Mouse (Mus musculus): ENCODE measurements around the gene Hoxd9.

Gene Hoxd9

DNA sequence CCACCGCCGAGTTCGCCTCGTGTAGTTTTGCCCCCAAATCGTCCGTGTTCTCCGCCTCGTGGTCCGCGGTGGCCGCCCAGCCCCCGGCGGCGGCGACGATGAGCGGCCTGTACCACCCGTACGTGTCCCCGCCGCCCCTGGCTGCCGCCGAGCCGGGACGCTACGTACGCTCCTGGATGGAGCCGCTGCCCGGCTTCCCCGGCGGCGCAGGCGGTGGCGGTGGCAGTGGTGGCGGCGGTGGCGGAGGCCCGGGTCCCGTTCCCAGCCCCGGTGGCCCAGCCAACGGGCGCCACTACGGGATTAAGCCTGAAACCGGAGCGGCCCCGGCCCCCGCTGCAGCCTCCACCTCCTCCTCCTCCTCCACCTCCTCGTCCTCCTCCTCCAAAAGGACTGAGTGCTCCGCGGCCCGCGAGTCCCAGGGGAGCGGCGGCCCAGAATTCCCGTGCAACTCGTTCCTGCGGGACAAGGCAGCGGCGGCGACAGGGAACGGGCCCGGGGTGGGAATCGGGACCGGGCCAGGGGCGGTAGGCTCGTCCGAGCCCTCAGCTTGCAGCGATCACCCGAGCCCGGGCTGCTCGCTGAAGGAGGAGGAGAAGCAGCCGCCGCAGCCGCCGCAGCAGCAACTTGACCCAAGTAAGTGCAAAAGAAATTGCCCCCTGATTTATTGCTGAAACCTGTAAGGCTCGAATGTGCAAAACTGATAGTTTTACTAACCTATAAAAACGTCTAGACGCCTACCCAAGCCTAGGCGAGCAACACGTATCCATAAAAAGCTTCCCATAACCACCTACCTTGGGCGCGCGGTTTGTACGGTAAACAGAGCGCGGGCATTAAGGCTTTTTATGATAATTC lies 900 bp downstream of the Hoxd9 start:
- CTCF ChIA-PET: interaction anchor here (0.7 kb wide), 1 partner anchor 249 kb away, joined by 3 read pairs; no protein-coding TSS in a partner anchor

DNA sequence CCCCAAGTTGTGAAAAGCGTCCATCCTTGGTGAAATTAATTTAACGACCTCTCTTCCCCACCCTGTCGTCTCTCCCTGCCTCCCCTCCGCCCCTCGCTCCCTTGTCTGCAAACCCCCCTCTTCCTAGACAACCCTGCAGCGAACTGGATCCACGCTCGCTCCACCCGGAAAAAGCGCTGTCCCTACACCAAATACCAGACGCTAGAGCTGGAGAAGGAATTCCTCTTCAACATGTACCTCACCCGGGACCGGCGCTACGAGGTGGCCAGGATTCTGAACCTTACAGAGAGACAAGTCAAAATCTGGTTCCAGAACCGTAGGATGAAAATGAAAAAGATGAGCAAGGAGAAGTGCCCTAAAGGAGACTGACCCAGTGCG lies 1.5 kb downstream of the Hoxd9 start:
- CTCF ChIA-PET: interaction anchor here (0.7 kb wide), 1 partner anchor 250 kb away, joined by 3 read pairs; no protein-coding TSS in a partner anchor

DNA sequence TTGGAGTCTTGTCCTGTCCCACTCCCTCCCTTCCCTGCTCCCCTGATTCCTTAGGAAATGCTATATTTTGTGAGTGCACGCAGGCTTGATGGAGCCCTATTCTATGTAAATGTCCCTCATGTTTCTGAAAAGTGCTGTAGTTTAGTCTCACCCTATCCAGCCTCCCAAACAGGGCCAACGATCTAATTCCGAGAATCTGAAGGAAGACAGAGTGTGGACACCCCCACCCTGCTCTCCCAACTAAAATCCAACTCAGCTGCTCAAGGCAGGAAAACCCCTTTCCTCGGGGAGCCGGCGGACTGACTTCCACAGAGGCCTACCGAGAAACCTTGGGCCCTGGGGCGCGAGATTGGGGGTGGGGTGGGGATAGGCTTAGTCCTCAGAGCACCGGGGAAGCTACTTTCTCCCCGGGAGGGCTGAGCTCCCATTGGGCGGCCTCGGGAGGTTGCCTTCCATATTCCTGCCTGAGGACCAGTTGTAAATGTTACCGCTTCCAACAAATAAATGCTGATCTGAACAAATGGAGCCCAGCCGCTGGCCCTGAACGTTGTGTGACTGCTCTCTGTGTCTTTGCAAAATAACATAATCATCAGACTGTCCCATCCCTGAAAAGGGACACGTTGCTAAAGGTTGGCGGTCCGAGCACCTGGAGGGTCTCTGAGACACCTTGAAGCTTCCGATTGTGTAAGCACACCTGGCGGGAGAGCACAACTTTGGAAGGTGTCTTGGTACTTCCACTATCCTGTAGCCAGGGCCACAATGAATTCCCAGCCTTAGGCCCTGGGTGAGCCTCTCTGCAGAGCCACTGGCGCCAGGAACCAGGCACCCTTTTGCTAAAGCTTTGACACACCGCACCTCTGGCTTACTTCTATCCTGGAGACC lies 2.4 kb downstream of the Hoxd9 start:
- CTCF ChIA-PET: no interaction called here

DNA sequence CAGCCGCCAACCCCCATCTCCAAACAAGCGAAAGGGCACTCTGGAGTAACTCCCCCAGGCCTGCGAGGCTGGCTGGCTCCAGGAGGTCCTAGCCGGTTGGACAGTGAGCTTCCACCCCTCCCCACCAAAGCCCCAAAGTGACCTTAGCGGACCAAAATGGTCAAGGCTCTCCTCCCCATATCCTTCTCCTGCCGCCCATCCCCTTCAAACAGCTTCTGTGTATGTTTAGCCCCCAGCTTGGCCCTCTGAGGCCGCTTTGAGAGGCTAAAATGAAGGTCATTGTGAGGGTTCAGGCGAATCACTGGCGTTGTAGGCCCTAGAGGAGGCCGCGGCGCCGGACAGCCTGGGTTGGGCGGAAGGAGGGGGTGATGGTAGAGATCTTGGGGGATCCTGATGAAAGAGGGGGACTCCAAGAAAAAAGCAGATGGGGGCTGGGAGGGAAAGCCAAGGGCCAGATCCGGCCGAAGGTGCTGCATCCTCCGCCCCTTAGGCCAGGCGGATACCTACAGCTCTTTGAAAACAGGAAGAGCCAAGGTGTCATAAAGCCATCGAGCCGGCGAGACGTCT lies 3.1 kb downstream of the Hoxd9 start:
- CTCF ChIA-PET: interaction anchor here (0.6 to 0.9 kb wide), 3 partner anchors 263 to 1750 kb away, joined by 4 to 7 read pairs (median 6); no protein-coding TSS in a partner anchor

DNA sequence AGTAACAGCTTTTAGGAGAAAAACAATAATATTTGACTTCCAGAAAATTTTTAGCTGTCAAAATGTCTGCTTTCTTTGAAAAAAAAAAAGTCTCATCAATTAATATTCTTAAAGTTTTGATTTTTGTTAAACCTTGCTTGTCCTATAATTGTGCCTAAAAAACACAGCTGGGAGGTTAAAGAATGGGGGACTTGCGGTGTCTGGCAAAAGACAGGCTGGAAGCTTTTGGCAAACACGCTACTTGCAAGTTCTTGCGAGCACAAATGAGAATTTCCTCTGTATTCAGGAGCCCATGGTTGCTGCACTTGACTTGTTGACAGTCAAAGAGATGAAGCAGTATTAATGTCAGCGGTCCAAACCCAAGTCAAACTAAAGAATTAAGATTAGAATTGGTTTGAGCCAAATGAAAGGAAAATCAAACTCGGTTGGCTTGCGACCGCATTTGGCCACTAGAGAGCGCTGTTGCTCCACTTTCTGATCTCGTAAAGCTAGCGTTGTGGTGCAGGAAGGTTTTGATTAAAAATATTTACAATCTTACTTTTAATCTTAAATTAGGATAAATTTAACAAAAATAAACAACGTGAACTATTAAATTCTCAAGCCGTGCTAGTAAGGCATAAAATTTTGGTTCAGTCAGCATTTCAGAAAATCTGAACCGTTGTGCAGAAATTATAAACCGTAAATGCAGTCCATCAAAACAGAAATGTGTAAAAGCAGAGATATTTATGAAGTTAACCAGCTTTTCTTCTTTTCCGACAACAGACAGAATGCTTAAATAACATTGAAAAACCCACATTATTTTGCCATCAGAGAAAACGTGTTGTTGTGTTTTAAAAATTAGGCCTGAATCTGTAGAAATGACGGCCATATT lies 4.7 kb downstream of the Hoxd9 start:
- CTCF ChIA-PET: interaction anchor here (0.7 kb wide), 1 partner anchor 1758 kb away, joined by 4 read pairs; no protein-coding TSS in a partner anchor

DNA sequence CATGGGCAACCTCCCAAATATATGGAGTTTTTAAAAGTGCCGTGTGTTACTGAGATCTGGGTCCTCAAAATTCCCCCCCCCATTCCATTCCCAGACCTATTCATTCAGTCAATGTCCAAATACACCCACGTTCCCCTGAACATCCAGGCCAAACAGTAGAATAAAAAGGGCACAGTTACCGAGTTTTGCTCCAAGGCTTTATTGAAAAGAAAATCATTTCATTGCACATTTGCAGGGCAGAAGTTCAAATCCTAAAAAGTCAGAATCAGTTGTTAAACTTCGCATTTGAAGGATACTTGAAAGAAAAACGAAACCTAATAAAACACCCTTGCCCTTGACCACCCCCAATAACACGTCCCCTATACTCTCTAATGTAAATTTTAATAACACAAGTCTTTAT lies 5.3 kb downstream of the Hoxd9 start:
- CTCF ChIA-PET: no interaction called here

DNA sequence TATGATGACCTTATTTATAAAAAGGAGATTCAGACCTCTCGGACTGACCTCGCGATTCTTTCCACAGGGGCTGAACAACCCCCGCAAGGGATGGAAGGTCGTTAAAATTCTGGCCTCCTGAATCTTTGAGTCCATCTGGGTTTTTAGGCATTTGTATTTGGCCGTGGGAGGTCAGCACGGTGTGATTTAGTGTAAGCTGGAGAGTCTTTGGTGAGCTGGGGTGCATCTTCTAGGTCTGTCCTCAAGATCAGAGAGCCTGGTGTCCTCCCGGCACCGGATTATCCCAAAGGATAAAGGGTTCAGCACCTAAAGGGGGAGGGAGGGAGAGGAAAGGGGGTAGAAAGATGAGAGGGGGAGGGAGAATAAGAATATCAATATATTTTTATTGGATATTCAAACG lies 5.8 kb downstream of the Hoxd9 start:
- CTCF ChIA-PET: no interaction called here

DNA sequence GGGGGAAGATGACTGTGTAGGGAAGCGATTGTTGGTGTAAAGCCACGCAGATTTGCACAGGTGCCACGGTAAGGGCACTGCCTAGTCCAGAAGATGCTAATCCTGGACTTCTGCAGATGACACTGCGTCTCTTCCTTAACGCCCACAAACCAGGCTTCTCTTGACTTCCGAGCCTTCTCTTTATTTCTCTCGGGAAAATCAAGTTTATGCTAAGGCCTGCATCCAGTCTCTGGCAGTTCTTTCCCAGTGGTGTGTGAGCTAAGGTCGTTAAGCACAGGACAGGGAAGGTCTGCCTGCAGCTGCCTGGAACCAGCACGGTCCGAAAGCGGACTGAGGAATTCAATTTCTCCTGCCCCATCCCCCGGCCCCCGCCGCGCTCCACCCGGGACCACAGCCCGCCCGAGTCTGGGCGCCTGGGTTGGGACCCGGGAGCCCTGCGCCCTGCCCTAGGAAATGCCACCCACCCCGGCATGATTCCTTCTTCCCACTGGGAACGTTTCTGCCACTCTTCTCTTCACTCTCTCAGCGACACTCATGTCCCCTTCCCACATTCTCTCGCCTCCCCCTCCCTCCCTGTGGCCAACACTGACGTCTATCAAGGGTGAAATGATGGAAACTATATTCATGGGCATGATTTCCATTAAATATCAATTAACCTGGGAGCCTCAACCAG lies 6.3 kb downstream of the Hoxd9 start:
- CTCF ChIA-PET: interaction anchor here (0.6 kb wide), 1 partner anchor 75 kb away, joined by 3 read pairs; no protein-coding TSS in a partner anchor

DNA sequence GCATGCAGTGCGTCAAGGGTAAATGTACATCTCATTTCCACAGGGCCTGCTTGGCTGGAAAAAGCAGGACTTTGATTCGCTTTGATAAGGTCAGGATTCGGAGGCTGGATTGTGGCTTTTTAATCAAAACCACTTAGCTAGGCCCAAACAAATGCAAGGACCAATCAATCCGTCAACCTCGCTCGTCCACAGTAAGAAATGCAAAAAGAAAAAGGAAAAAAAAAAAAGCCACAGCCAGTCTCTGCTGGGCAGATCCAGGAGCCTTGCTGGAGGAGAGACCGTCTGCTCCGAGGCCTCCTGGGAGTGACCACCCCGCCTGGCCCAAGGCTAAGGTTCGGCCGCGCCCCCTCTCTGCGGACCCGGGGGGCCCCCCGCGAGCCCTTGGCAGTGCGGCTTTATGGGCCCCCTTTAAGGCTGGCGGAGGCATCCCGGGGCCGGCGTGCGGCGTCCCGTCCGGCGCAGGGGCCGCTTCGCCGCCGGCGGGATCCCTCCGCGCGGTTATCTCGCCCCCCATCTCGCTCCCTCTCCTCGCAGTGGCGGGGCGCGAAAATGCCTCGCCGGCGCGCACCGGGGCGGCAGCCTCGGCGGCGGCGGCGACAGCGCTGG lies 7.0 kb downstream of the Hoxd9 start, which contains the start of gene Hoxd8:
Gene Hoxd8 (plus strand): TSS at position 223 of the 606 bp plus-strand sequence.
- CTCF ChIA-PET: interaction anchor here (0.5 to 0.6 kb wide), 2 partner anchors 74 to 446 kb away, joined by 3 read pairs; no protein-coding TSS in a partner anchor

DNA sequence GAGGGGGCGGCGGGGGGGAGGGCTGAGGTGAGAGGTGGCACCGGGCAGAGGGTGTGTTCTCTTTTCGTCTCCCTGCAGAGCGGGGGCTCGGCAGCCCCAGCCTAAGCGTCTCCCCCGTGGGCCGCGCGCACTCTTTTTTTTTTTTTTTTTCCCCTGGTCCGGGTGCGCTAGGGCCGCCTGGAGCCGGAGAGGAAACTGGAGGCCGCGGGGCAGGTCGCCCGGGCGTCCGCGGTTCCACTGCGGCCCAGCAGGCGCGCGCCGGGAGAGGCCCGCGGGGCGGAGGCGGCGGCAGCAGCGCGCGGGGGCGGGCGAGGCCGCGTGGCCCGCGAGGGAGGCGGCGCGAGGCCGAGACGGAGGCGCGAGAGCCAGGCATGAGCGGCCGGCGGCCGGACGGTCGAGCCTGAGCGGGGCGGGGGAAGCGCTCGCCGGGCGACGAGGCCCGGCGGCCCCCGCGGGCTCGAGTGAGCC lies 7.5 kb downstream of the Hoxd9 start:
- CTCF ChIA-PET: interaction anchor here (0.5 kb wide), 1 partner anchor 445 kb away, joined by 3 read pairs; no protein-coding TSS in a partner anchor

DNA sequence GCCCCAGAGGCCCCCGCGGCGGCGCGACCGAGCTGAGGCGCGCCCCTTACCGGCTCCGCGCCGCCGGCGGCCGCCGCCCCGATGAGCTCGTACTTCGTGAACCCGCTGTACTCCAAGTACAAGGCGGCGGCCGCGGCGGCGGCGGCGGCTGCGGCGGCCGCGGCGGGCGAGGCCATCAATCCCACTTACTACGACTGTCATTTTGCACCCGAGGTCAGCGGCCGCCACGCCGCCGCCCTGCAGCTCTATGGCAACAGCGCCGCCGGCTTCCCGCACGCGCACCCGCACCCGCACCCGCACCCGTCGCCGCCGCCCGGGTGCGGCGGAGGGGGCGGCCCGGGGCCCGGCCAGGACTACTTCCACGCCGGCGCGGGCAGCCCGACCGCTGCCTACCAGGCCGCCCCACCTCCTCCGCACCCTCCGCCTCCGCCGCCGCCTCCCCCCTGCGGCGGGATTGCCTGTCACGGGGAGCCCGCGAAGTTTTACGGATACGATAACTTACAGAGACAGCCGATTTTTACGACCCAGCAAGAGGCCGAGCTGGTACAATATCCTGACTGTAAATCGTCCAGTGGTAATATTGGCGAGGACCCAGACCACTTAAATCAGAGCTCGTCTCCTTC lies 8.1 kb downstream of the Hoxd9 start:
- CTCF ChIA-PET: interaction anchor here (0.6 to 0.7 kb wide), 2 partner anchors 25 to 793 kb away, joined by 4 to 6 read pairs; no protein-coding TSS in a partner anchor

DNA sequence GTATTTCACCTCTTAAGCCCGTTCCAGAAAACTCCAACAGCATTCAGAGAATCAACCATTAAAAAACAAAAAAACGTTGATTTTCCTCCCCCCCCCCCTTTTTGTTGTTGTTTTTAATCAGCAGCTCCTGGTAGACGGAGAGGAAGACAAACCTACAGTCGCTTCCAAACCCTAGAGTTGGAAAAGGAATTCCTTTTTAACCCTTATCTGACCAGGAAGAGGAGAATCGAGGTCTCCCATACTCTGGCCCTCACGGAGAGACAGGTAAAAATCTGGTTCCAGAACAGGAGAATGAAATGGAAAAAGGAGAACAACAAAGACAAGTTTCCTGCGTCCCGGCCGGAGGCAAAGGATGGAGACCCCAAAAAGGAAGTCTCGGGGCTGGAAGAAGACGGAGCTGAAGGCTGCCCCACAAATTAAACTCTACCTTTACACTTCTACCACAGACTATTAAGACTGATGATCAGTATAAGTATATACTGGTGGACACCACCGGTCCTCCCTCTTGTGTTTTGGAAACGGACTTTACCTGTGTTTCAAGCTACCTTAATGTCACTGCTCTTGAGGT lies 8.9 kb downstream of the Hoxd9 start:
- CTCF ChIA-PET: interaction anchor here (0.7 kb wide), 1 partner anchor 24 kb away, joined by 4 read pairs; no protein-coding TSS in a partner anchor

DNA sequence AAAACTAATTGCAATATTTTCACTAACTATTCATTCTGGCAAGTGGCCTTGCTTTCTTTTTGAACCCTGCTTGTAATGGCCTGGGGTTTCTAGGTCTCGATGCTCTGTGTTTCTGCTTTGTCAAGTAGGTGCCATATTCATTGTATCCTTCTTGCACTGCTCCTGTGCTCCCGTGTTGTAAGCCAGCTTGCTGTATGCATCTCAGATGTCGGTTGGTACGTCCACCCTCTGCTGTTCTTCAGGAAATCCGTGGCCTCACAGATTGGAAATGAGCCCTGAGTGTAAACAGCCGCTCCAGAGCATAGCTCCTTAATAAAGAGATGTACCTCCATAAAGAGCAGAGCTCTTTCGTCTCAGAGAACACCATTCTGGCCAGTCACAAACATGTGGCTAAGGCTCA lies 10.1 kb downstream of the Hoxd9 start:
- CTCF ChIA-PET: no interaction called here

DNA sequence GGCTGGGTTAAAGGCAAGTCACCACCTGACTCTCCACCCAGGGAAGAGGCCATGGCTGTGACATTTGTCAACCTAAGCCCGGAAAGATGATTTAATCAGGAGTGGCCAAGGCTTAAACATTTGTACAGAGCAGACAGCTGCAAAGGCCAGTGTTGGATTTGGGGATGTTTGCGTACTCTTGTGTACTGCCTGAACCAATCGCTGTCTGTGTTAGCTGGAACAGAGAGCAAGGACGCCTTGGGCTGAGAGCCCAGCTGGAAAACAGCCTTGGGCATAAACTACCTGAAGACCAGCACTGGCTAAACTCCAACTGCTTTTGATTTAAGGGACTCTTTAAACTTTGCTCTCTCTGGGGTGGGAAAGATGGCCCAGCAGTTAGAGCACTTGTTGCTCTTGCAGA lies 11.1 kb downstream of the Hoxd9 start:
- CTCF ChIA-PET: interaction anchor here (0.7 kb wide), 1 partner anchor 52 kb away, joined by 4 read pairs; no protein-coding TSS in a partner anchor

DNA sequence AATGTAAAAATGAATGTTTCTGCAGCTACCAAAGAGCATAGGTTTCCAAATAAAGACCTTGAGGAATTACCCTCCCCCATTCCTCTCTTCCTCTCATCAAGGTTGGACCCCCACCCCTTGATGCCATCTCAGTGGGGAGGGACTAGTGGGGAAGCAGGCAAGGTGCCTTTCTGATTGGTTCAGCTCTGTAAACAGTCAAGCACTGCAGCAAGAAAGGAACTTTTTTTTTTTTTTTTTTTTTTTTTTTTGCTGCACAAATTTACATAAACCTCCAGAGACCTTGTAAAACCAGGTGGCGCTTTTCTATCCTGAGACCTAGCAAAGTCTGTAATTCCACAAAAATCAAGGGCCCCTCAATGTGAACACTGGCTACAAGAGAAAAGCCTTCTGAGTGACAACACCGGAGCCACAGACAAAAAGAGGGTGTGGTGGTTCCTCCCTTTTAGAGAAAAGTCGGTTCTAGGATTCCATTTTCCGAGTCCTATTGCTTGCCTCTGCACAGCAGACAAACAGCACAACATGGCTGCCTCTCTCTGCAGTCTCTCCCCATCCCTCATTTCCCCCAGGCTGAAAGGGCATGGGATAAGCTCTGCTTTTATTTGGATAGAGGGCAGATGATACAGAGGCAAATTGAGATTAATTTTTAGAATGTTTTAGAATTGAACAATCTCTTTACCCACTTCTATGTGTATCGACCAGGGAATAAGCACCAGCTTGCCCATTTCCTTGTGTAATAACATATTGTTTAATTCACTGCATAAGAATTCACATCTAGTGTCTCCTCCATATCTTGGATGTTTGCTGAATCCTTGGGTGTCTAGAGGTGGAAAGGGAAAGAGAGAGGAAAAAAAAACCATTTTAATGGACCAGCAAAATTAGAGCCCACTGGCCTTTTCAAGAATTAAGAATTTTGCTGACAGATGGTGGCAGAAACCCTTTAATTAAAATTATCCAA lies 12.2 kb downstream of the Hoxd9 start:
- CTCF ChIA-PET: no interaction called here

DNA sequence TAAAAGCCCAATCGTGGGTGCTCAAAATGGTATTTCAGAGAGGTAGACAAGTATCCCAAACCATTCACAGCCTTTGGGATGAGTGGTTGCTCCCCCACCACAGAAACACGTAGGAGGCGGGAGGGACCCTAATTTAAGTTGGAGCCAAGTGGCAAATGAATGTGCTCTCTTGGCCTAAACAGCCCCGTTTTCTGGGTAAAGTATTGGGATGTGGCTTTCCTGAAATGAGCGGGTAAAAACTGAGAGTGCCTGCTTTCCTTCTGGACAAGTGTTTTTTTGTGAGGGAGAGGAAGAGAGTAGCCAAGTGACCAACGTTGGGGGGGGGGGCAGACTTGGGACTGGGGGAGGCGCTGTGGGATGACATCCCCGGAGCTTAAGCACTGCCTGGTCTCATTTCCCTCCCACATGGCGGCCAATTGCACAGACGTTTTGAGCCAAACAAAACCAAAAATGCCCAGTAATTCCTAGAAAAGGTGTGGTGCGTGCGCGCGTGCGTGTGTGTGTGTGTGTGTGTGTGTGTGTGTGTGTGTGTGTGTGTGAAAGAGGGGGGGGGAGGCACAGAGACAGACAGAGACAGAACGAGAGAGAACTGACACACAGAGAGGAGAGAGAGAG lies 13.5 kb downstream of the Hoxd9 start:
- CTCF ChIA-PET: no interaction called here
